Mouse (Mus musculus) embryonic fibroblast, embryonic 13.5 days (primary cell): ENCODE data around the gene Amz2.

Experiments
- CTCF ChIP-seq: IDR thresholded peaks from 2 replicates; pipeline ENCODE4 v1.5.1; 2011; ENCODE audit warnings: mild to moderate bottlenecking, control low read depth, low read length, moderate library complexity, borderline replicate concordance; ENCODE audit not compliant: insufficient read depth
- POLR2A ChIP-seq: IDR thresholded peaks from 2 replicates; pipeline ENCODE4 v1.6.1; 2011; ENCODE audit warnings: low read depth, mild to moderate bottlenecking, control low read depth, low read length, moderate library complexity

DNA sequence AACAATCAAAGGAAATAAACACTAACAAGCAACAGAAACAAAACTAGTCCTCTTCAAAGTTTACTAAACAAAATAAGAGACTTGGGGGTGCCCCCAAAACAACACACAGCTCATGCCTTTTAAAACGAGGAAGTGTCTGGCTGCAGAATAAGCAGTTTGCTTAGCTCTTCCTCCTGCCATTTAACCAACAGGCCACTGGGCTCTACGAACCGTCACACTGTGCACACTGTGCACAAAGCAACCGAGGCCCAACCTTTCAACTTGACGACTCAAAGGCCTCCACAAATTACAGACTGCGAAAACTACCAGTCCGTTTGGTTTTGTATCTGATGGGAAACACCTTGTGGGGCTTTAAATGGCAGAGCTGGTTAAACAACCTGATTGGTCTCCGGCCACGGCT, 44.4 kb downstream of the Amz2 start:
- TF ChIP-seq POLR2A: no peak
- TF ChIP-seq CTCF: no peak
